Mouse (Mus musculus): Measurements from ENCODE around the gene Lifr. TPM values are rescaled to one million over a fixed set of nuclear protein-coding genes. Genes with fewer than 3 reads are reported as not detected.

Gene Lifr
- polyA plus RNA-seq, 1 experiment: 5.5 TPM

DNA sequence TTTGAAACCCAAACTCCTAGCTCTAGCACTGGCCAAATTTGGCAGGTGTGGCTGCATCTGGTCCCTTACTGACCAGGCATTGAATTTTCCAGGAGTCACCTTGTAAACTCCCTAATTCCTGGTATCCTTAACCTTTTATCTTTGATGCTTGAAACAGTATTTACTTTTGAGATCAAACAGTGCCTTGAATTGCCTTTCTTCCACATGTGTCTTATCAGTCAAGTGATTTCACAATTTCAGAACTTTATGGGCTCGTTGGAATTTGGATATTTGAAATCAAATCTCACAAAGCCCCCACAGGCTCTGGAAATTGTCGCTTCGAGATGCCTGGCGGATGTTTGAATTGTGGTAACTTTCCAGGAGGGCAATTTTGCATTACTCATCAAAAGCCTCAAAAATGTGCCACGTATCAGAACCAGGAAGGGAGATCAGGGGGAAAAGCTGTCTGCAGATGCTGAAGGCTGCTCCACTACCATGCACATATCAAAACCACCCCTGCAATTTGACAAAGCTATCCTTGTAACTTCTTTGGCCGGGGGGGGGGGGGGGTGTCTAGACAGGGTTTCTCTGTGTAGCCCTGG lies 45.7 kb downstream of the Lifr start:
- 50% methylated on average over 6 of the region's 6 CpGs for WGBS
- H3K27ac ChIP-seq (ENCODE audit: control insufficient read depth, insufficient read depth, low read depth, low read length, poor library complexity): no peak overlapping the region
- no peak overlapping the region for H3K4me3 ChIP-seq (replicated peaks; ENCODE audit: control insufficient read depth, low read depth, low read length)
- no peaks in the 10 kb centered on the region for H3K4me1 ChIP-seq (ENCODE audit: control insufficient read depth, insufficient read depth, low read length)
- TF ChIP-seq CTCF (IDR thresholded peaks at IDR 0.05; ENCODE audit: control insufficient read depth, insufficient read depth, low read length): no peak
- TF ChIP-seq POLR2A (IDR thresholded peaks at IDR 0.05; ENCODE audit: borderline replicate concordance, control insufficient read depth, low read depth, low read length): no peak

DNA sequence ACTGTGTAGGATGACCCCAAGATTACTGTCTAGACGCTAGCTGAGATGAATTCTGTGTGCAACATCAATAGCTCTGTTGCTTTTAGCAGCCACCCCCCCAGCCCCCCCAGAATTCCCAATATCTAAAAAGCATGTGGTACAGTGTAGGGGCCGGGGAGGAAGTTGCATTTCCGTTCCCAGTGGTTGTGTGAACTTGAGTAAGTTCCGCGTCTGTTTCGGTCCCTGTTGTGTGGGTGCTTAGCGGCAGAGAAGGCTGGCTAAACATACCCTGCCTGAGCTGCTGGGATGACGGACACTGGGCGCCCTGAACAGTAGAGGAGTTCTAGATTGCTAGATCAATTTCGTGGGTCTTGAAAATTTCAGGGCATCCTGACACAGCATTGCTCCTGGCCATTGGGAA lies 46.5 kb downstream of the Lifr start:
- 4% methylated on average over 10 of the region's 10 CpGs for WGBS
- TF ChIP-seq CTCF (IDR thresholded peaks at IDR 0.05; ENCODE audit: control insufficient read depth, insufficient read depth, low read length) (no peak), POLR2A (IDR thresholded peaks at IDR 0.05; ENCODE audit: borderline replicate concordance, control insufficient read depth, low read depth, low read length) (no peak)
- Histone ChIP-seq H3K27ac (ENCODE audit: control insufficient read depth, insufficient read depth, low read depth, low read length, poor library complexity) (no peak overlapping the region), H3K4me3 (replicated peaks; ENCODE audit: control insufficient read depth, low read depth, low read length) (no peak overlapping the region), H3K4me1 (ENCODE audit: control insufficient read depth, insufficient read depth, low read length) (no peaks in the 10 kb centered on the region)

DNA sequence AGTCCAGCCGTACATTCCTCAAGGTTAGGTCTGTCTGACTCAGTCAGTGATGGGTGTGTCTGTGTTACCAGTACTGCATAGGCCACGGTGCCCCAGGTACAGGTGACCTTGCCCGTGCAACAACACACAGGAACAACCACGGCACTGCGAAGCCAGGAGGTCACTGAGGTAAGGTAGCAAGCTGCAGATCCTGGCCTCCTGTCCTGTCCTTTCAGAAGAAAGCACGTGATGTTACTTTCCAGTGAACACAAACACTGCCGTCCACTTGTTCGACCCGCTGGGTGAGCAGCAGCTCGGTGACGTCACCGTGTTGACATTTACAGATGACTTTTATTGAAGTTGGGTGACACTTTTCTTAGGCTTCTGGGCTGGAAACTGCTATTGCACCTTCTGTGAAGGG lies 47.2 kb downstream of the Lifr start:
- Histone ChIP-seq H3K4me1 (ENCODE audit: control insufficient read depth, insufficient read depth, low read length) (no peaks in the 10 kb centered on the region), H3K27ac (ENCODE audit: control insufficient read depth, insufficient read depth, low read depth, low read length, poor library complexity) (no peak overlapping the region), H3K4me3 (replicated peaks; ENCODE audit: control insufficient read depth, low read depth, low read length) (no peak overlapping the region)
- no peak for TF ChIP-seq POLR2A (IDR thresholded peaks at IDR 0.05; ENCODE audit: borderline replicate concordance, control insufficient read depth, low read depth, low read length)
- no peak for TF ChIP-seq CTCF (IDR thresholded peaks at IDR 0.05; ENCODE audit: control insufficient read depth, insufficient read depth, low read length)
- WGBS: 78% methylated on average over 12 of the region's 12 CpGs

DNA sequence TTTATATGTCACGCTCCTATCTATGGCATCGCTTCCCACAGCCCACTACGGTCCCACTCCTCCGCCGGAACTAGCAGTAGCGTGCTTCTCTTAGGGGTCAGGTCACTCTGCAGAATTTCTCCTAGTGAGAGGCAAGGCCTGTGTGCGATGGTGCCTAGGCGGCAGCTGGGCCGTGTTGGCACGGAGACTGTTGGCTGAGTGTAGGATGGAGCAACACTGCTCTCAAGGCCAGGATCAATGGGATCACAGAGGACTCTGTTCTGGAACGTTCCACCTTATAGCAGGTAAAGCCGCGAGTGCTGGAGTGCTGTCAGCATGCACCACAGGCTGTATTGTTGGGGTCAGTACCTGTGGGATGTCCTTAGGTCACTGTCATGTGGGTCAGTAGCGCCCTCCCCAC lies 48.1 kb downstream of the Lifr start:
- WGBS: 91% methylated on average over 14 of the region's 14 CpGs
- Histone ChIP-seq H3K4me1 (ENCODE audit: control insufficient read depth, insufficient read depth, low read length) (no peaks in the 10 kb centered on the region), H3K4me3 (replicated peaks; ENCODE audit: control insufficient read depth, low read depth, low read length) (no peak overlapping the region), H3K27ac (ENCODE audit: control insufficient read depth, insufficient read depth, low read depth, low read length, poor library complexity) (no peak overlapping the region)
- TF ChIP-seq CTCF (IDR thresholded peaks at IDR 0.05; ENCODE audit: control insufficient read depth, insufficient read depth, low read length): no peak
- no peak for TF ChIP-seq POLR2A (IDR thresholded peaks at IDR 0.05; ENCODE audit: borderline replicate concordance, control insufficient read depth, low read depth, low read length)

DNA sequence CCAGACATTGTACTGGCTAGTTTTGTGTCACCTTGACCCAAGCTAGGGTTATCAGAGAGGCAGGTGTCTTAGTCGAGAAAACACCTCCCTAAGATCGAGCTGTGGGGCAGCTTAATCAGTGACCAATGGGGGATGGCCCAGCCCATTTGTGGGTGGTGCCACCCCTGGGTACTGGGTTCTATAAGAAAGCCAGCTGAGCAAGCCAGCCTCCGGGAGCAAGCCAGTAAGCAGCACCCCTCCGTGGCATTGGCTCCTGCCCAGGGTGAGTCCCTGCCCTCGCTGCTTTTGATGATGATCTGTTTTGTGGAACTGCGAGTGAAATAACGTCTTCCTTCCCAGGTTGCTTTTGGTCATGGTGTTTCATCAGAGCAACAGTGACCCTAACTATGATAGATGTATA lies 49.9 kb downstream of the Lifr start:
- TF ChIP-seq POLR2A (IDR thresholded peaks at IDR 0.05; ENCODE audit: borderline replicate concordance, control insufficient read depth, low read depth, low read length): no peak
- no peak for TF ChIP-seq CTCF (IDR thresholded peaks at IDR 0.05; ENCODE audit: control insufficient read depth, insufficient read depth, low read length)
- WGBS: 64% methylated on average over 7 of the region's 7 CpGs
- H3K4me3 ChIP-seq (replicated peaks; ENCODE audit: control insufficient read depth, low read depth, low read length): no peak overlapping the region
- H3K4me1 ChIP-seq (ENCODE audit: control insufficient read depth, insufficient read depth, low read length): no peaks in the 10 kb centered on the region
- H3K27ac ChIP-seq (ENCODE audit: control insufficient read depth, insufficient read depth, low read depth, low read length, poor library complexity): no peak overlapping the region

DNA sequence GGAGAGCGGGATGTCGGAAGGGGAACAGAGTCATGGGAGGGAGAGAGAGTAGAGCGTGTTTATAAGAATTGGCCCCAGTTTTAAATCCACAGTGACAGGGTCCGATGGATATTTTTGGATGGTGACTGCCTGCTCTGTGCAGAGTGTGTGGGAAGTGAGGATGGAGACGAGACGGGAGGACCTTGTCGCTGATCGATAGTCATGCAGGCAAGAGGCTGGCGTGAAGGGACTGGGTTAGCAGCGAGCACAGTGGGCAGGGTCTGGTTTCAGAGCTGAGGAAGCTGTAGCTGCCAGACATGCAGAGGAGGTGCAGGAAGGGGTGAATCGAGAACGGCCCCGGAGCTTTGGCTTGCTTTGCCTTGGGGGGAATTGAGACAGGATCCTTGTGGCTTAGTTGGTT lies 50.8 kb downstream of the Lifr start:
- Histone ChIP-seq H3K4me1 (ENCODE audit: control insufficient read depth, insufficient read depth, low read length) (no peaks in the 10 kb centered on the region), H3K27ac (ENCODE audit: control insufficient read depth, insufficient read depth, low read depth, low read length, poor library complexity) (no peak overlapping the region), H3K4me3 (replicated peaks; ENCODE audit: control insufficient read depth, low read depth, low read length) (no peak overlapping the region)
- TF ChIP-seq CTCF (IDR thresholded peaks at IDR 0.05; ENCODE audit: control insufficient read depth, insufficient read depth, low read length) (no peak), POLR2A (IDR thresholded peaks at IDR 0.05; ENCODE audit: borderline replicate concordance, control insufficient read depth, low read depth, low read length) (no peak)
- WGBS: 72% methylated on average over 13 of the region's 13 CpGs

DNA sequence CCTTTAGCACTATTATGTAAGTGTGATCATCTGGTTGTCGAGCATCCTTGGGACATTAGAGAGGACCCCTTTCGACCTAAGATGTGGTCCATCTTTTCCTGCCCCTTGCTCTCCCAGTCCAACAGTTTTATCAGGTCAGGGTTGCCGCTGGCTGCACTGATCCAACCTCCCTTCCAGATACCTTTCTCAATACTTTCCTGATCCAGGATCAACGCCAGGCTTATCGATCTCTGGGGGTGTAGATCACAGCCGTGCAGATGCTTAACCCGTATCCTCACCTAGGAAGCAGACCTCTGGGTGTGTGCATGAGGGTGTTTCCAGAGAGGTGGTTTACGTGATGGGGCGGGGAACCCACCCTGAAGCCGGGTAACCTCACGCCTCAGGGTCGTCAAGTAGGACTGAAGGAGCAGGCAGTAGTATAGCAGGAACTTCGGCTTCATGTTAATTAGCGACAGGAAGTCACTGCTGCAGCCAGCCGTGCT lies 53.3 kb downstream of the Lifr start:
- H3K4me3 ChIP-seq (replicated peaks; ENCODE audit: control insufficient read depth, low read depth, low read length): no peak overlapping the region
- TF ChIP-seq CTCF (IDR thresholded peaks at IDR 0.05; ENCODE audit: control insufficient read depth, insufficient read depth, low read length) (no peak), POLR2A (IDR thresholded peaks at IDR 0.05; ENCODE audit: borderline replicate concordance, control insufficient read depth, low read depth, low read length) (no peak)
- H3K27ac ChIP-seq (ENCODE audit: control insufficient read depth, insufficient read depth, low read depth, low read length, poor library complexity): no peak overlapping the region; the same call in 1 of the 2 replicates
- WGBS: 42% methylated on average over 15 of the region's 15 CpGs
- H3K4me1 ChIP-seq (ENCODE audit: control insufficient read depth, insufficient read depth, low read length): no peaks in the 10 kb centered on the region

DNA sequence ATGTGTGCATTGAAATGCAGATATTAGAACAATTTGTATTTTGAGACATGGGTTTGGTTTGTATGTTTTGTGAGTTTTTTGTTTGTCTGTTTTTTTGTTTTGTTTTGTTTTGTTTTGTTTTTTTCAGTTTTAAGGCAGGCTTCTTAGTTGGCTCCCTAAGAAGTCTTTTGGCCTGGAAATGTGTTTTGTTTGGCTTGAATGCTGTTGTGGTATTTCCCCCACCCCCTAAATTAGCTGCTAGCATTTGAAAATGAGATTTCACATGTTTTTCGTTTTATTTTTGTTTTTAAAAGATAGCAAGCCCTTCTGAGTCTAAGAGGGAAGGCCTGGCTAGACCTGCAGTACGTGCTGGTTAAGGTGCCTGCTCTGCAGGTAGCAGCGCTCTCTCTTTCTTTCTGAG lies 54.1 kb downstream of the Lifr start:
- no peak overlapping the region for H3K4me3 ChIP-seq (replicated peaks; ENCODE audit: control insufficient read depth, low read depth, low read length)
- no peaks in the 10 kb centered on the region for H3K4me1 ChIP-seq (ENCODE audit: control insufficient read depth, insufficient read depth, low read length)
- no peak overlapping the region for H3K27ac ChIP-seq (ENCODE audit: control insufficient read depth, insufficient read depth, low read depth, low read length, poor library complexity)
- 73% methylated on average over 3 of the region's 3 CpGs for WGBS
- no peak for TF ChIP-seq POLR2A (IDR thresholded peaks at IDR 0.05; ENCODE audit: borderline replicate concordance, control insufficient read depth, low read depth, low read length)
- no peak for TF ChIP-seq CTCF (IDR thresholded peaks at IDR 0.05; ENCODE audit: control insufficient read depth, insufficient read depth, low read length)

DNA sequence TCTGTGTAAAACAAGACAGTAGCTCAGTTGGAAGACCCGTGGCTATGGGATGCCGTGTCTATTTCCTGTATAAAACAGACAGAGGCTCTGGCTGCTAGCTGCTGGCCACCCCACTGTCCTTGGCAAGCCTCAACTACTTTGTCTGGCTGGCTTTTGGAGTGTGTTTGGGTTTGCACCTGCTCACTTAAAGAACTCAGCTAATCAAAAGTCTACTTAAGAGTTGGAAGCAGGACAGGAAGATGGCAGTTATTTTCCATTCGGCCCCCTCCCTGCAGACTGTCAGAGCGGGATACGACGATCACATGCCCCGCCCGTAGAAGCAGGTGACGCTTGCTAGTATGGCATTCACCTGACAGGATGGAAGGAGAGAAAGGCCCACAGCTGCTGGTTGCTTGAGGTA lies 54.5 kb downstream of the Lifr start:
- 81% methylated on average over 9 of the region's 9 CpGs for WGBS
- Histone ChIP-seq H3K4me1 (ENCODE audit: control insufficient read depth, insufficient read depth, low read length) (no peaks in the 10 kb centered on the region), H3K4me3 (replicated peaks; ENCODE audit: control insufficient read depth, low read depth, low read length) (no peak overlapping the region), H3K27ac (ENCODE audit: control insufficient read depth, insufficient read depth, low read depth, low read length, poor library complexity) (no peak overlapping the region)
- no peak for TF ChIP-seq CTCF (IDR thresholded peaks at IDR 0.05; ENCODE audit: control insufficient read depth, insufficient read depth, low read length)
- no peak for TF ChIP-seq POLR2A (IDR thresholded peaks at IDR 0.05; ENCODE audit: borderline replicate concordance, control insufficient read depth, low read depth, low read length)

Data from bone marrow, adult 2 months (tissue).